8 mouse cellular contexts compared by ENCODE assay signal in the genomic region with DNA sequence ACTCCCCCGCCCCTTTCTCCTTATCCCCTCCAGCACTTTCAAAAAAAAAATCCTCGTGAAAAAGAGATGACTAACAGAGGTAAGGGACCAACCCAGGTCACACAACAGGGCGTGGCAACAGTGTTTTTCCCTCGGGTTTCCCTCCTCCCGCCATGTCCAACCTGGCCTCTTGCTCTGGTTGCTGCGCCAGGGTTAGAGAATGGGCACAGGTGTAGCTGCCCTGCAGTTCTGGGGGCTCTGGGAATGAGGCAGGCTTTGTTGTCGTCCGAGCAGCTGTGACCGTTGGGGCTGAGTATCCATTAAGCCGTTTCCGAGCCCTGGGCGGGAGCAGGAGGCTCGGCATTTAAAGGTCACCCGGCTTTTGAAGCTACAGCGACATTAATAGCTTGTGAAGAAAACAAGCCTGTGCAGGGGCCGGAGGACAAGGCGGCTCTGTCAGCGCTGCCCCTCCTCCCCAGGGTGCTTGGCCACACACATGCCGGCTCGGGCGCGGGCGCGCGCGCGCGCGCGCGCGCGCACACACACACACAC. TPM values are rescaled to one million over a fixed set of nuclear protein-coding genes. Genes with fewer than 3 reads are reported as not detected.
DNase-seq lines count a peak whose midpoint lies in the region; ATAC-seq and TF ChIP-seq lines count a peak whose summit lies in the region.

No protein-coding gene starts in this region.

- H3K9me3 ChIP-seq in heart, embryonic 10.5 days, result no peaks in the 10 kb centered on the region
- no peaks in the 10 kb centered on the region for H3K9me3 ChIP-seq in liver, embryonic 13.5 days (replicated peaks)
- H3K9me3 ChIP-seq in neural tube, embryonic 11.5 days (ENCODE audit: control insufficient read depth, low read length), result no peaks in the 10 kb centered on the region

- no peaks in the 10 kb centered on the region for H3K36me3 ChIP-seq in C2C12 (ENCODE audit: control insufficient read depth, insufficient read depth)
- no peaks in the 10 kb centered on the region for H3K36me3 ChIP-seq in heart, embryonic 10.5 days
- no peaks in the 10 kb centered on the region for H3K36me3 ChIP-seq in liver, embryonic 13.5 days
- H3K36me3 ChIP-seq in neural tube, embryonic 11.5 days (ENCODE audit: control insufficient read depth, insufficient read depth, low read length), result no peaks in the 10 kb centered on the region

- H3K27me3 ChIP-seq in C2C12 (ENCODE audit: control insufficient read depth, insufficient read depth, insufficient read length), result no peaks in the 10 kb centered on the region
- no peaks in the 10 kb centered on the region for H3K27me3 ChIP-seq in heart, embryonic 10.5 days (ENCODE audit: insufficient read depth, poor library complexity, severe bottlenecking)
- H3K27me3 ChIP-seq in liver, embryonic 13.5 days, result peaks cover 40% of the 10 kb centered on the region
- H3K27me3 ChIP-seq in neural tube, embryonic 11.5 days (ENCODE audit: control insufficient read depth, insufficient read depth, low read length), result no peaks in the 10 kb centered on the region

- DNase-seq in R1 (ENCODE audit: low read depth, low spot score), result peak; percentile 66
- peak; percentile 92 for DNase-seq in embryo, embryonic 11 days
- DNase-seq in heart, embryonic 10.5 days (ENCODE audit: low spot score), result peak; percentile 87
- DNase-seq in kidney, adult 9 months, result peak; percentile 84
- DNase-seq in liver, embryonic 13.5 days, result no peak
- DNase-seq in neural tube, embryonic 11.5 days (ENCODE audit: low spot score), result peak; percentile 82
- DNase-seq in thymus, postnatal 14 days, result no peak

- H3K4me3 ChIP-seq in C2C12 (ENCODE audit: insufficient read depth, poor library complexity, severe bottlenecking), result peak overlapping the region; percentile 21
- peak overlapping the region; percentile 62 for H3K4me3 ChIP-seq in heart, embryonic 10.5 days
- H3K4me3 ChIP-seq in liver, embryonic 13.5 days (replicated peaks), result peak overlapping the region; percentile 51
- peak overlapping the region; percentile 23; the same call in 1 of the 2 replicates for H3K4me3 ChIP-seq in neural tube, embryonic 11.5 days (ENCODE audit: low read depth, low read length)

- TF ChIP-seq CTCF in C2C12 (IDR thresholded peaks at IDR 0.05; ENCODE audit: control insufficient read depth, insufficient read depth, insufficient read length), result no peak

- peak; percentile 34; the same call in 1 of the 2 replicates for ATAC-seq in liver, embryonic 13.5 days (ENCODE audit: low read depth)
- ATAC-seq in neural tube, embryonic 11.5 days (ENCODE audit: insufficient read depth, low FRiP score, low TSS enrichment), result peak; percentile 74

- H3K9ac ChIP-seq in liver, embryonic 13.5 days, result peak overlapping the region; percentile 57
- peak overlapping the region; percentile 20 for H3K9ac ChIP-seq in neural tube, embryonic 11.5 days (ENCODE audit: low read length)

- WGBS in heart, embryonic 10.5 days, result under 1% methylated on average over 24 of the region's 33 CpGs
- WGBS in liver, embryonic 13.5 days (ENCODE audit: insufficient replicate concordance), result 2% methylated on average over 15 of the region's 33 CpGs
- under 1% methylated on average over 30 of the region's 33 CpGs for WGBS in neural tube, embryonic 11.5 days

- peaks cover 15% of the 10 kb centered on the region for H3K79me2 ChIP-seq in C2C12 (ENCODE audit: control insufficient read depth, insufficient read depth)

- H3K79me3 ChIP-seq in C2C12 (ENCODE audit: low read depth), result no peaks in the 10 kb centered on the region

- H3K4me1 ChIP-seq in heart, embryonic 10.5 days, result peaks cover 88% of the 10 kb centered on the region
- H3K4me1 ChIP-seq in liver, embryonic 13.5 days (replicated peaks), result peaks cover 40% of the 10 kb centered on the region
- H3K4me1 ChIP-seq in neural tube, embryonic 11.5 days (ENCODE audit: control insufficient read depth, insufficient read depth, low read length), result peaks cover 47% of the 10 kb centered on the region

- H3K27ac ChIP-seq in heart, embryonic 10.5 days, result peak overlapping the region; percentile 89
- H3K27ac ChIP-seq in liver, embryonic 13.5 days, result peak overlapping the region; percentile 59
- peak overlapping the region; percentile 96 for H3K27ac ChIP-seq in neural tube, embryonic 11.5 days (ENCODE audit: low read depth, low read length)

- peak overlapping the region; percentile 75 for H3K4me2 ChIP-seq in liver, embryonic 13.5 days
- peak overlapping the region; percentile 68 for H3K4me2 ChIP-seq in neural tube, embryonic 11.5 days (ENCODE audit: low read depth)

- H3ac ChIP-seq in C2C12 (ENCODE audit: control insufficient read depth, insufficient read length, low read depth), result peak overlapping the region; percentile 60

TF ChIP-seq in C2C12, 6 proteins besides CTCF, POLR2A, EP300 and RAD21:
- no peak for TF ChIP-seq MYOG (IDR thresholded peaks at IDR 0.05; ENCODE audit: control insufficient read depth, extremely low read depth, insufficient read length)
- no peak for TF ChIP-seq MYOD1 (IDR thresholded peaks at IDR 0.05; ENCODE audit: control insufficient read depth, insufficient read length, low read depth)
- no peak for TF ChIP-seq MAX (IDR thresholded peaks at IDR 0.05)
- TF ChIP-seq CEBPB (IDR thresholded peaks at IDR 0.05; ENCODE audit: low read depth), result no peak
- TF ChIP-seq USF1 (IDR thresholded peaks at IDR 0.05; ENCODE audit: low read depth), result no peak
- TF ChIP-seq FOSL1 (IDR thresholded peaks at IDR 0.05; ENCODE audit: insufficient read depth, low read length, poor library complexity, severe bottlenecking), result no peak
TF ChIP-seq in C2C12: peak in this region for 0.

RNA-seq across cellular contexts. Expression of a gene that starts 43.1 kb away (rescaled TPM):
- 191 TPM for polyA plus RNA-seq in C2C12 (2012; fragmentation: generic; extraction: Trizol)
- polyA plus RNA-seq in heart, embryonic 10.5 days (2016; fragmentation: Nextera tagmentation; extraction: Ambion mirVana), result 74.6 and 82.3 TPM in 2 replicates
- 44.0 and 45.8 TPM in 2 replicates for polyA plus RNA-seq in liver, embryonic 13.5 days (2015; fragmentation: Nextera tagmentation; extraction: Ambion mirVana)
- polyA plus RNA-seq in neural tube, embryonic 11.5 days (2014; fragmentation: Nextera tagmentation; extraction: Ambion mirVana), result 76.3 and 85.5 TPM in 2 replicates

Comparison
In these comparisons a context has a peak if more than half of its experiments do, and no peak if none do; other contexts are left out.
1. DNase-seq: peak in R1 (single experiment), embryo, embryonic 11 days (single experiment), heart, embryonic 10.5 days (single experiment), kidney, adult 9 months (single experiment) and neural tube, embryonic 11.5 days (single experiment); none in liver, embryonic 13.5 days (single experiment) and thymus, postnatal 14 days (single experiment).
2. Peak in every context shown above with its lines, with median percentiles within 50 percentile points of each other: H3K4me3 ChIP-seq and H3K27ac ChIP-seq.